Mouse (Mus musculus): ENCODE measurements around the gene Olfr466. TPM values are rescaled to one million over a fixed set of nuclear protein-coding genes. Genes with fewer than 3 reads are reported as not detected.
A peak's percentile ranks its signal among the peaks of the same experiment; 100 is the strongest.

The Olfr466 gene
- total RNA-seq (2021): not detected
- long read RNA-seq, experiment 1: 0 reads
- long read RNA-seq, experiment 2: 0 reads

- no peak for DNase-seq (ENCODE audit: low spot score in 2 of 2)
- intact Hi-C loops (cut with DNase I): no loop called here
Measured at GRCm38 (mm10) chr13:65149940-65150339, at the start of gene Olfr466. Olfr466 (plus strand) TSS chr13:65150240.

GRCm38 (mm10) chr13:65100678-65101077 is 49.4 kb upstream of the Olfr466 start:
- intact Hi-C loops (cut with DNase I): no loop called here
- no peak for DNase-seq (ENCODE audit: low spot score in 2 of 2)

GRCm38 (mm10) chr13:65101232-65101631 is 48.8 kb upstream of the Olfr466 start:
- intact Hi-C loops (cut with DNase I): no loop called here
- DNase-seq (ENCODE audit: low spot score in 2 of 2): no peak

- intact Hi-C loops (cut with DNase I): loop anchor here (5.0 to 10.0 kb wide), 2 partner anchors 130 to 677 kb away; partner anchors contain the start of gene Cdk20
- no peak for DNase-seq (ENCODE audit: low spot score in 2 of 2)
Measured at GRCm38 (mm10) chr13:65111961-65112360, 38.1 kb upstream of the Olfr466 start.

GRCm38 (mm10) chr13:65112459-65113110 is 37.5 kb upstream of the Olfr466 start, which contains the start of gene Mfsd14b:
Mfsd14b (minus strand) TSS chr13:65112975.
- intact Hi-C loops (cut with DNase I): loop anchor here (5.0 to 10.0 kb wide), 2 partner anchors 130 to 678 kb away; partner anchors contain the start of gene Cdk20
- peak; percentile 92 to 95 for DNase-seq (ENCODE audit: low spot score in 2 of 2)

- intact Hi-C loops (cut with DNase I): loop anchor here (5.0 to 10.0 kb wide), 2 partner anchors 129 to 678 kb away; partner anchors contain the start of gene Cdk20
- DNase-seq (ENCODE audit: low spot score in 2 of 2): no peak
Measured at GRCm38 (mm10) chr13:65113239-65113638, 36.8 kb upstream of the Olfr466 start.

GRCm38 (mm10) chr13:65120984-65121383 is 29.1 kb upstream of the Olfr466 start:
- DNase-seq (ENCODE audit: low spot score in 2 of 2): no peak
- intact Hi-C loops (cut with DNase I): loop anchor here (10.0 kb wide), 1 partner anchor 66 kb away; the partner anchor contains the start of gene Prss47

GRCm38 (mm10) chr13:65122111-65122510 is 27.9 kb upstream of the Olfr466 start:
- intact Hi-C loops (cut with DNase I): loop anchor here (10.0 kb wide), 1 partner anchor 67 kb away; the partner anchor contains the start of gene Prss47

GRCm38 (mm10) chr13:65127063-65127847 is 22.8 kb upstream of the Olfr466 start:
- intact Hi-C loops (cut with DNase I): loop anchor here (10.0 kb wide), 1 partner anchor 72 kb away; the partner anchor contains the start of gene Prss47
- DNase-seq (ENCODE audit: low spot score in 2 of 2): no peak

More at GRCm38 (mm10) chr13:65122111-65122510, 27.9 kb upstream of the Olfr466 start:
- DNase-seq (ENCODE audit: low spot score in 2 of 2): no peak

- DNase-seq (ENCODE audit: low spot score in 2 of 2): no peak
- intact Hi-C loops (cut with DNase I): no loop called here
Measured at GRCm38 (mm10) chr13:65137789-65138188, 12.3 kb upstream of the Olfr466 start, which contains the start of gene Olfr465-ps1. Olfr465-ps1 (plus strand) TSS chr13:65138089.

- intact Hi-C loops (cut with DNase I): loop anchor here (10.0 kb wide), 1 partner anchor 141 kb away; no protein-coding TSS in a partner anchor
- DNase-seq (ENCODE audit: low spot score in 2 of 2): no peak
Measured at GRCm38 (mm10) chr13:65174102-65174501, 24.1 kb downstream of the Olfr466 start.

- intact Hi-C loops (cut with DNase I): loop anchor here (10.0 kb wide), 1 partner anchor 139 kb away; no protein-coding TSS in a partner anchor
- DNase-seq (ENCODE audit: low spot score in 2 of 2): peak; percentile 25 to 39
Measured at GRCm38 (mm10) chr13:65175734-65176471, 25.9 kb downstream of the Olfr466 start.

- DNase-seq (ENCODE audit: low spot score in 2 of 2): no peak
- intact Hi-C loops (cut with DNase I): loop anchor here (10.0 kb wide), 1 partner anchor 138 kb away; no protein-coding TSS in a partner anchor
Measured at GRCm38 (mm10) chr13:65176472-65177091, 26.5 kb downstream of the Olfr466 start.

GRCm38 (mm10) chr13:65200667-65201066 is 50.6 kb downstream of the Olfr466 start:
- intact Hi-C loops (cut with DNase I): no loop called here
- no peak for DNase-seq (ENCODE audit: low spot score in 2 of 2)

Other genes starting within 250 kb of the Olfr466 start
- 1 to 10 TPM; 8.3 to 9.3 TPM for gene Cntnap3, start 246.3 kb upstream of the Olfr466 start, total RNA-seq (2021)
- gene Spata31, start 232.8 kb upstream of the Olfr466 start, total RNA-seq (2021): not detected
- not detected for gene Spata31d1c, start 117.2 kb upstream of the Olfr466 start, total RNA-seq (2021)
- gene Prss47, start 97.5 kb upstream of the Olfr466 start, total RNA-seq (2021): not detected
- gene Mfsd14b, start 37.3 kb upstream of the Olfr466 start, total RNA-seq (2021): 10 to 100 TPM; 38.3 to 42.3 TPM
- gene Olfr465-ps1, start 12.2 kb upstream of the Olfr466 start, total RNA-seq (2021): not detected
- gene Nlrp4f, start 55.7 kb downstream of the Olfr466 start, total RNA-seq (2021): not detected
- 1 to 10 TPM in 1 of 2 experiments, under 1 TPM in 1; 0.59 to 1.1 TPM for gene Gm10775, start 109.3 kb downstream of the Olfr466 start, total RNA-seq (2021)
- gene Zfp369, start 128.6 kb downstream of the Olfr466 start, total RNA-seq (2021): 10 to 100 TPM; 60.2 to 60.7 TPM

Data from left cerebral cortex, postnatal 14 days (tissue).